Comparison of ENCODE assay signal across 11 mouse cellular contexts in the genomic region with DNA sequence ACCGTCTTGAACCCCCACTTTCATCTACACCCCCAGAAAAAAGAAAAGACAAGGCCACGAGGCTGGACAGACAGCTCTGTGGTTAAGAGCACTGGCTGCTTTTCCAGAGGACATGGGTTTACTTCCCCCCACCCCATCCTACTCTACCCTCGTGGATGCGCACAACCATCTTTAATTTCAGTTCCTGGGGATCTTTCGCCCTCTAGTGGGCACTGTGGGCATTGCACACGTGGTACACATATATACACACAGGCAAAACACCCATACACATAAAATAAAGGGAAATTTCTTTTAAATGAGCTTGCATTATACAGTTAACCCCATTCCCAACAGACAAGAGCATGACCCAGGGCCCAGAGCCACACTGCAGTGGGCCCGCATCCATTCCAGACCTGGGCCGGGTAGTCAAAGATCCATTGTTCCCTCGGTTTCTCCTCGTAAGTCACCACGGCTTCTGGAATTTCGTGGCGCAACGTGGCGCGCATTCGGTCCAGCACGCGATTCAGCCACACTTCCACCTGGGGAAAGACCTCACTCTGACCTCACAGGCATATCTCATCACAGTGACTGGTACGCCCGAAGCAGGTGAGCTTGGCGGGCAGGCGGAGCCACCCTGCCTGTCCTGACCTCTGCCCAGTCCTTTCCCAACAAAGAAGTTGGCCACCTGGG. TPM values are rescaled to one million over a fixed set of nuclear protein-coding genes. Genes with fewer than 3 reads are reported as not detected.
A peak's percentile ranks its signal among the peaks of the same experiment; 100 is the strongest.
DNase-seq lines count a peak whose midpoint lies in the region; ATAC-seq and TF ChIP-seq lines count a peak whose summit lies in the region.
"Had no signal": no experiment of that assay in that cellular context is flagged by ENCODE, and none has a peak within 500 bp of the region (broad histone marks: within the 10 kb centered on the region; RNA-seq: fewer than 3 reads in every experiment).

No protein-coding gene starts in this region.

- no peak overlapping the region for H3K4me3 ChIP-seq in intestine, postnatal 0 days (ENCODE audit: low read depth, low read length)
- no peak overlapping the region for H3K4me3 ChIP-seq in intestine, embryonic 15.5 days (replicated peaks)
- H3K4me3 ChIP-seq in embryonic facial prominence, embryonic 10.5 days: no peak overlapping the region
- H3K4me3 ChIP-seq in heart, embryonic 11.5 days (ENCODE audit: low read depth, low read length): no peak overlapping the region

- 88% methylated on average over 23 of the region's 23 CpGs for WGBS in intestine, postnatal 0 days
- WGBS in intestine, embryonic 15.5 days: 88% methylated on average over 23 of the region's 23 CpGs
- WGBS in embryonic facial prominence, embryonic 10.5 days: 86% methylated on average over 23 of the region's 23 CpGs
- 86% methylated on average over 23 of the region's 23 CpGs for WGBS in heart, embryonic 11.5 days (ENCODE audit: insufficient replicate concordance)

- ATAC-seq in intestine, postnatal 0 days: no peak
- no peak for ATAC-seq in intestine, embryonic 15.5 days
- no peak for ATAC-seq in granulocyte monocyte progenitor cell, adult 5-6 weeks (replicated peaks; ENCODE audit: poor library complexity, severe bottlenecking)
- no peak for ATAC-seq in heart, embryonic 11.5 days (replicated peaks; ENCODE audit: insufficient number of reproducible peaks, low FRiP score, low TSS enrichment)
- ATAC-seq: midbrain, embryonic 16.5 days had no signal

- peak; percentile 65 for DNase-seq in thymus, postnatal 0 days (ENCODE audit: low spot score)
- DNase-seq in thymus, postnatal 25 days: no peak
- peak; percentile 36 for DNase-seq in embryonic facial prominence, embryonic 10.5 days (ENCODE audit: low spot score)
- DNase-seq in right cerebral cortex, postnatal 4 days: no peak

- no peak overlapping the region for H3K27ac ChIP-seq in intestine, postnatal 0 days (ENCODE audit: low read depth, low read length)
- H3K27ac ChIP-seq in intestine, embryonic 15.5 days: no peak overlapping the region
- H3K27ac ChIP-seq in embryonic facial prominence, embryonic 10.5 days (replicated peaks): no peak overlapping the region
- no peak overlapping the region for H3K27ac ChIP-seq in heart, embryonic 11.5 days (ENCODE audit: low read depth, low read length)
- H3K27ac ChIP-seq: hindbrain, embryonic 14.5 days had no signal

- H3K4me2 ChIP-seq in intestine, postnatal 0 days (replicated peaks; ENCODE audit: low read depth): no peak overlapping the region
- H3K4me2 ChIP-seq in intestine, embryonic 15.5 days (replicated peaks): no peak overlapping the region
- H3K4me2 ChIP-seq in heart, embryonic 11.5 days: no peak overlapping the region
- H3K4me2 ChIP-seq: hindbrain, embryonic 14.5 days had no signal

- H3K9ac ChIP-seq in intestine, postnatal 0 days (ENCODE audit: low read depth, low read length): no peak overlapping the region
- no peak overlapping the region for H3K9ac ChIP-seq in intestine, embryonic 15.5 days
- H3K9ac ChIP-seq in heart, embryonic 11.5 days (ENCODE audit: low read depth, low read length): no peak overlapping the region
- H3K9ac ChIP-seq: hindbrain, embryonic 14.5 days had no signal

- no peaks in the 10 kb centered on the region for H3K36me3 ChIP-seq in intestine, postnatal 0 days (ENCODE audit: control insufficient read depth, insufficient read depth)
- no peaks in the 10 kb centered on the region for H3K36me3 ChIP-seq in intestine, embryonic 15.5 days
- no peaks in the 10 kb centered on the region for H3K36me3 ChIP-seq in embryonic facial prominence, embryonic 10.5 days (replicated peaks)
- H3K36me3 ChIP-seq in heart, embryonic 11.5 days (ENCODE audit: control insufficient read depth, insufficient read depth, low read length): no peaks in the 10 kb centered on the region

- H3K4me1 ChIP-seq in intestine, postnatal 0 days (replicated peaks; ENCODE audit: control insufficient read depth, insufficient read depth, low read length): no peaks in the 10 kb centered on the region
- H3K4me1 ChIP-seq in intestine, embryonic 15.5 days (replicated peaks): no peaks in the 10 kb centered on the region
- H3K4me1 ChIP-seq in embryonic facial prominence, embryonic 10.5 days: peaks cover 5% of the 10 kb centered on the region; the same call in 1 of the 2 replicates
- H3K4me1 ChIP-seq in heart, embryonic 11.5 days (ENCODE audit: control insufficient read depth, insufficient read depth, low read length): no peaks in the 10 kb centered on the region; the same call in 1 of the 2 replicates

- no peaks in the 10 kb centered on the region for H3K9me3 ChIP-seq in intestine, postnatal 0 days (ENCODE audit: control insufficient read depth)
- H3K9me3 ChIP-seq in intestine, embryonic 15.5 days: no peaks in the 10 kb centered on the region
- H3K9me3 ChIP-seq in embryonic facial prominence, embryonic 10.5 days: peaks cover 10% of the 10 kb centered on the region; the same call in 1 of the 2 replicates
- no peaks in the 10 kb centered on the region for H3K9me3 ChIP-seq in heart, embryonic 11.5 days (replicated peaks; ENCODE audit: control insufficient read depth, low read length)

- no peaks in the 10 kb centered on the region for H3K27me3 ChIP-seq in intestine, postnatal 0 days (replicated peaks; ENCODE audit: control insufficient read depth, insufficient read depth, low read length)
- no peaks in the 10 kb centered on the region for H3K27me3 ChIP-seq in intestine, embryonic 15.5 days (replicated peaks)
- no peaks in the 10 kb centered on the region for H3K27me3 ChIP-seq in embryonic facial prominence, embryonic 10.5 days (replicated peaks; ENCODE audit: low read depth, poor library complexity, severe bottlenecking)
- H3K27me3 ChIP-seq in heart, embryonic 11.5 days (ENCODE audit: control insufficient read depth, insufficient read depth, low read length): peaks cover 5% of the 10 kb centered on the region; the same call in 1 of the 2 replicates

- TF ChIP-seq CTCF in intestine, postnatal 0 days (IDR thresholded peaks at IDR 0.05; ENCODE audit: low read depth): peak; percentile 71

RNA-seq across cellular contexts. Expression of a gene that starts 39.3 kb away (rescaled TPM):
- 0.03 and 0.05 TPM in 2 replicates for polyA plus RNA-seq in intestine, postnatal 0 days (2015; fragmentation: Nextera tagmentation; extraction: Ambion mirVana)
- 0.08 and 0.16 TPM in 2 replicates for polyA plus RNA-seq in intestine, embryonic 15.5 days (2015; fragmentation: Nextera tagmentation; extraction: Ambion mirVana)
- polyA plus RNA-seq in thymus, postnatal 0 days (2015; fragmentation: Nextera tagmentation; extraction: Ambion mirVana): 0.63 and 0.88 TPM in 2 replicates
- 0.17 and 0.19 TPM in 2 replicates for polyA plus RNA-seq in embryonic facial prominence, embryonic 10.5 days (2016; fragmentation: Nextera tagmentation; extraction: Ambion mirVana)
- total RNA-seq in granulocyte monocyte progenitor cell, adult 5-6 weeks (2014; fragmentation: Nextera tagmentation): 0.13 TPM in 1 of 2 replicates, not detected in the other
- total RNA-seq in granulocyte monocyte progenitor cell, adult 5-6 weeks (2017): not detected in 2 replicates
- polyA plus RNA-seq in heart, embryonic 11.5 days (2014; fragmentation: Nextera tagmentation; extraction: Ambion mirVana): 0.04 and 0.20 TPM in 2 replicates
- total RNA-seq: common myeloid progenitor, adult 5-6 weeks had no signal

Comparison
In these comparisons a context has a peak if more than half of its experiments do, and no peak if none do; other contexts are left out.
1. DNase-seq: peak in thymus, postnatal 0 days (single experiment) and embryonic facial prominence, embryonic 10.5 days (single experiment); none in thymus, postnatal 25 days (single experiment) and right cerebral cortex, postnatal 4 days (single experiment).